Mouse (Mus musculus): ENCODE results near the gene Clstn2. TPM values are rescaled to one million over a fixed set of nuclear protein-coding genes. Genes with fewer than 3 reads are reported as not detected.

The Clstn2 gene
- polyA plus RNA-seq, 1 experiment, result not detected

DNA sequence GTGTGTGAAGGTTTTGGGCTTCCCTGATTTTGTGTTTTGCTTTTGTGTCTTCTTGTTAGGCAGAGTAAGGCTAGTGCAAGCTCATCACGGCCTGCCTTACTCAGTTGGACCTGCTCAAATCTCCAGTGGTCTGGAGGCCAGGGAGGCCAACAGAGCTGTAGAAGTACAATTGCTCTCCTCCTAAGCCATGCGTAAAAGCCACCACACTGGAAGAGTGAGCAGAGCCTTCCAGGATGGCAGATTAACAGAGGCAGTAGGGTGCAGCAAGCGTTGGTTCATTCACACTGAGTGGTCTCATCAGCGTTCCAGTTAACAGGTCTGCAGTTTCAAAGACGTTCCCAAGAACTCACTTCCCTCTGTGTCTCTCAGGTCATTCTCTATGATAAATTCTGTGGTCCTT is 612.1 kb downstream of the Clstn2 start:
- H3K4me3 ChIP-seq (ENCODE audit: insufficient read depth, low read length), result no peak overlapping the region
- no peaks in the 10 kb centered on the region for H3K4me1 ChIP-seq (ENCODE audit: control insufficient read depth, insufficient read depth, low read length)
- TF ChIP-seq CTCF (IDR thresholded peaks at IDR 0.05; ENCODE audit: low read depth, low read length) (no peak), POLR2A (IDR thresholded peaks at IDR 0.05; ENCODE audit: borderline replicate concordance, low read depth, low read length) (no peak)
- no peak overlapping the region for H3K27ac ChIP-seq (ENCODE audit: insufficient read depth, low read depth, low read length)

DNA sequence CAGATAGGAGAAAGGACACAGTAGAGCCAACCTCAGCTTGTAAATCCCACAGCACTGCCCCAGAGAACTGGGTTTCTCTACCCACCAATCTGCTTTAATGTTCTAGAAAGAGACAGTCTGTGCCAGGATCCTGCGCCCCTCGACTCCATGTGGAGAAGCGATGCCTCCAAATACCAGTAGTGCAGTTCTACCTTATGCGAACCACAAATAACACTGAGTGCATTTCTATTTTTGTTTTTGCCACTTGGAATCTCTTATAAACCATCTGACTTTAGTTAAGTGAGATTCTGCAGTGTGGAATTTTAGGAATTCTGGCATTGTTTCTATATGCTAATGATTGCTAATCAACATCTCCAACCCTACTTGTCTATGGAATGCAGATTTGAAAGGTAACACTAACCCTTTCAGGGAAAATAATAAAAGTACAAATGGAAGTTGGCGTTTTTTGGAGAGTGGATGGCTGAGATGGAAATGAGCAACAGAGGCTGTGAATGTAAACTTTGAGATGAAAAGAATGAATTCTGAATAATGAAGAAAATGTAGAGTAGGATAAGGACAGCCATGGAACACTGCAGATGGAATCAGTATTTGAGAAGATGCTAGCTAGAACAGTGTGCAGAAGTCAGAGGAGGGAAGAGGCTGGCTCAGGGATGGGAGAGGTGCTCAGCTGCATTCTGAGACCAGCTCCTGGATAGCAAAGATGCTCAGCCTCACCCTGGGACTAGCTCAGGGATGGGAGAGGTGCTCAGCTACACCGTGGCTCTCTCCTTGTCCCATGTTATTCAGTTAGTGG is 617.9 kb downstream of the Clstn2 start:
- Histone ChIP-seq H3K27ac (ENCODE audit: insufficient read depth, low read depth, low read length) (no peak overlapping the region), H3K4me3 (ENCODE audit: insufficient read depth, low read length) (no peak overlapping the region), H3K4me1 (ENCODE audit: control insufficient read depth, insufficient read depth, low read length) (no peaks in the 10 kb centered on the region)
- no peak for TF ChIP-seq POLR2A (IDR thresholded peaks at IDR 0.05; ENCODE audit: borderline replicate concordance, low read depth, low read length)
- no peak for TF ChIP-seq CTCF (IDR thresholded peaks at IDR 0.05; ENCODE audit: low read depth, low read length)

DNA sequence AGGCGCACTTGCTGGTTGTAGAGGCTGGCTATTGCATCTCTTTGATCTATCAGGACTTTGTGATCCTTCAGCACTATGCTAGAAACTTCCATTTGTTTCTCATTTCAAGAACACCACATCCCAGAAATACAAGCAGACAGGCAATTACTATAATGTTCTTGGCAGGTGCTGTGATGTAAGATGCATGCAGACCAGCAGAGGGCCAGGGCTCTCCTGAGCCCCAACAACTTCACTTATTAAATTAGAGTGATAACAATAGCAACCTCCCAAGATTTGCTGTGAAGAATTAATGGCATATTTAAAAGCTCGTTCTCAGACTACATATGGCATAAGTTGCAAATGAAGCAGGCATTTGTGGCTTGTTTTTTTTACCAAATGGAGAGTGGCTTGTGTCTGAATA is 624.8 kb downstream of the Clstn2 start:
- H3K4me1 ChIP-seq (ENCODE audit: control insufficient read depth, insufficient read depth, low read length), result no peaks in the 10 kb centered on the region
- no peak overlapping the region for H3K4me3 ChIP-seq (ENCODE audit: insufficient read depth, low read length)
- no peak for TF ChIP-seq CTCF (IDR thresholded peaks at IDR 0.05; ENCODE audit: low read depth, low read length)
- no peak for TF ChIP-seq POLR2A (IDR thresholded peaks at IDR 0.05; ENCODE audit: borderline replicate concordance, low read depth, low read length)
- no peak overlapping the region for H3K27ac ChIP-seq (ENCODE audit: insufficient read depth, low read depth, low read length)
